Mouse (Mus musculus) B cell, adult 2 months (primary cell): ENCODE results near the gene Sap30l.
"Not testable (repeated sequence)": the region's sequence is repeated elsewhere in the genome, so short reads cannot be mapped to it uniquely, and the experiment has no call there.

Experiments used
- DNase-seq, 2 experiments: peaks; one replicate each; pipeline ENCODE4 v3.0.0; 2022

Gene Sap30l

DNA sequence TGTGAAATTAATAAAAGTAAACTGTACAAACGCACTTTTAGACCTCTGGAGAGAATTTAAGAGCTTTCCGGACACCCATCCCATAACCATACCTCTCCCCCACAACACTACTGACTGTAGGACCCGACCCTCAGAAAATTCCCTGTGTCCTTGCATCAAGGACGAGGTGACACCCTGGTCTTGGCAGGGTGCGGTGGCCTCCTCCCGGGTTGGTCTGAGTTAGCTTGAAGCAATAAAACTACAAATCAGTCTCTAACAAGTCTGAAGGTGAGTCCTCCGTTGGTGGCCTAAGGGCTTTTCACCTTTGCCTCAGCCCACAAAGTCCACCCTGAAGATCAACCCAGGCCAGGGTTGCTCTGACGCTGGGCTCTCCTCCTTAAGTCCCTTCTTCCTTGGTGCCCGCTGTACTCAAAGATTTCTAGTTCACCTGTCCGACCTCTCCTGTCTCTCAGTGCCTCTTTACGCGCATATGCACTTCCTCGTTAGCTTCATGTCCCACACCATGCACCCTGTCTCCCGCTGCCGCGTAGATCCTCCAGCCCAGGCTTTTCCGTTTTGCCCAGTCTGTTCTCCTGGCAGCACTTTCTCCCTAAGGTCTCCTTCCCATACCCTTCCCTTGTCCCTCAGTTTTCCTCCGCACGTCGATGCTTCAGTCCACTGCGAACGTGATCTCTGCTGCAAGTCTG lies 1.0 kb upstream of the Sap30l start:
- DNase-seq = peak; percentile 32 to 36

DNA sequence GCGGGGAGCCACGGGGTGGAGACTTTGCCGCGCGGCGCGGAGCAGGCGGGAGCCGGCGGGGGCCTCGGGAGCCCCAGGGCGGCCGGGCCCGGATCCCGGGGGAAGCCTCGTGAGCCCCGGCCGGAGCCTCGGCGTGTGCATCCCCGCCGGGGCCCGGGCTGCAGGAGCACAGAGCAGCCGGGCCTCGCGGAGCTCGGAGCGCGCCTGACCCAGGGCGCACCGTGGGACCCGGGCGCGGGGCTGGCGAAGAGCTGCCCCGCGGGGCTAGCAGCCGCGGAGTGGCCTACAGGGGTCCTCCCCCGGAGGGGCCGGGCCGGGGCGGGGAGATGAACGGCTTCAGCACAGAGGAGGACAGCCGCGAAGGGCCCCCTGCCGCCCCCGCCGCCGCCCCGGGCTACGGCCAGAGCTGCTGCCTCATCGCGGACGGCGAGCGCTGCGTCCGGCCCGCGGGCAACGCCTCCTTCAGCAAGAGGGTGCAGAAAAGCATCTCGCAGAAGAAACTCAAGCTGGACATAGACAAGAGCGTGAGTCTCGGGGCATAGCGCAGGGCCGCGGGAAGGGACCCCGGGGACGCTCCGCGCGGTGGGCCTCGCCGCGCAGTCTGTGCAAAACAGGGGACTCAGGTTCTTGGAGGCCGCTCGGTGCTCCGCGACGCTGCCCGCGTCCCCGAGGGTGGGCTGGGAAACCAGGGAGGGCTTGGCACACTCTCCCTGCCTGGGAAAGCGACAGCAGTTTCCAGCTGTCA lies 501 bp downstream of the Sap30l start:
- peak; percentile 48 to 55 for DNase-seq

DNA sequence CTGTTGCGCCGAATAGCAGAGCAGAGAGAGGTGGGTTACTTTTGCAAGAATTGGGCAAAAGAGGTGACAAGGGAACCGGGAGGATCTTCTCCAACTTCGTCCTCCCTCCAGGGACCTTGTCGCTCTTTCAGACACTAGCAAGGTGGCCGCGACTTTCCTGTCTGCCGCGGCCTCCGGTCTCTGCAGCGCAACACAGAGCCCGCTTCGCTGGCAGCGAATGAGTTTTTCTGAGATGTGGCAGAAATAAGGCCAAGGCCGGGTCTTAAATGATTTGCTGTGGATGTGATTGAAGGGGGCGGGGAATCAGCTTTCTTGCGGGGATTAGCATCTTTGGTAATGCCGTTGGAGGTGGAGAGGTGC lies 1.1 kb downstream of the Sap30l start:
- peak; percentile 16 to 23 for DNase-seq

DNA sequence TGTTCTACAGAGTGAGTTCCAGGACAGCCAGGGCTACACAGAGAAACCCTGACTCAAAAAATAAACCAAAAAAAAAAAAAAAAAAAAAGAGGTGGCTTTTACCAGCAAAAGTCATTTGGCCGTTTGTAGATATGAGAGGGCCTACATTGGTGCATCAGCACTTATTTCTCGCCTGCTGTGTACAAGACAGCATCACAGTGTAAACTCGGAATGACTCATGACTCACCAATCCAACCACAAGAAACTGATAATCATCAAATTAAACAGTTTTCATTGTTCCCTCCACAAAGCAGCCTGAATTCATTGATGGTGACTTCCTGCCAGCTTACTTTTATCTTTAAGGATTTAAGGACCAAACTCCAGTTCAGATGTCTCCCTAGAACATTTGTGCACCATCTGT lies 3.6 kb downstream of the Sap30l start:
- no peak for DNase-seq

DNA sequence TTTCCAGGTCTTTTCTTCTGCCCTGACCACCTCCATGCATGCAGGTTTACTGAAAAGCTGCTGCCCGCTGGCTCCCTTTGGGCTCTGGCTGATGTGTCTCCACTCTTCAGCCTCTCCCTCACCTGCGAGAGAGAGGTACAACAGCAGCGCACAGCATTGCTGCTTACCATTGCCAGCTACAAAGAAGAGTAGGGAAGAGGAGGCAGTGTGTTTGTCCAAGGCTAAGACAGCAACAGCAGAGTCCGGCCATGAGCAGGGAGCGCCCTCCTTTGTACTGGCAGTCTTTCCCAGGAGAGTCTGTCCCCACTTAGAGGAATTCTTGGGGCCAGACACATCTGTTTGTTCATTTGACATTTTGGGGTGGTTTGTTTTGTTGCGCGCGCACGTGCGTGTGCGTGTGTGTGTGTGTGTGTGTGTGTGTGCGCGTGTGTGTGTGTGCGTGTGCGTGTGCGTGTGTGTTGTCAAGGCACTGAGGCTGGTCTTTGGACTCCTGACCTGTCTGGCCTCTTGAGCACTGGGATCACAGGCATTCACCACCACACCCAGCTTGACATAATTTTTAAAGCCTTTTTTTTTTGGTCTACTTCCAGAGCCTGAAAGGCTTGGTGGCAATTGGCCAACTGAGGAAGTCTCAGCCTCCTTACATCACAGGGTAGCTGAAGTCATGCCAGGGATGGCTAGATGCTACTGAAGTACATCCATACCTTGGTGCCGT lies 7.7 kb downstream of the Sap30l start:
- no peak for DNase-seq

DNA sequence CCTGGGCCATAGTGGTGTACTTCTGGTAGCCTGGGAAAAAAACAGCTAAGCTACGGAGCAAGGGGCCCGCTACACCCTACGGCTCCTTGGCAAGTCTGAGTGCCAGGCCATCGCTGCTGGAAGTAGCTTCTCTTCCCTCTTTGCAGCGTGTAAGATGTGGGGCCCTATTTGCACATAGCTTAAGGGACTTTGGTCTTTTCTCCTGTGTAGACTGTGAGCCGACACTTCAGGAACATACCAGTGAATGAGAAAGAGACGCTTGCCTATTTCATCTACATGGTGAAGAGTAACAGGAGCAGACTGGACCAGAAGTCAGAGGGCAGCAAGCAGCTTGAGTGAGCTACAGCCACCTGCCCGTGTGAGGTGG lies 8.3 kb downstream of the Sap30l start:
- DNase-seq = no peak

DNA sequence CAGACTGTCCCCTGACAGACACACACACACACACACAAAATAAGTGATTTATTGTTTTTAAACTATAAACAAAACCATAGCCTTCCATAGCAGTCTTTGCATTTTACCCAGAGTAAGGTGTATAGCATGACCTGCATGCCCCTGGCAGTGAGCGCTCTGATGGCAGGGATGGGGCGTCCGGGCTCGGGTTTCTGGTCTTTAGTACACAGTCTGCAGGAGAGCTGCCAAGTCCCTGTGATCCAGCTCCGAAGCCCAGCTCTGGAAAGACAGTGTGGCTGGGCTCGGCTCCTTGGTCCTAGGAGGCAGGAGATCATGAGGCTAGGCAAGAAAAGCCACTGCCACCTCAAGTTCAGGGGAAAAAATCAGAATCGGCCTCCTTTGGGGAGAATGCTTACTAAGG lies 9.6 kb downstream of the Sap30l start:
- no peak for DNase-seq

DNA sequence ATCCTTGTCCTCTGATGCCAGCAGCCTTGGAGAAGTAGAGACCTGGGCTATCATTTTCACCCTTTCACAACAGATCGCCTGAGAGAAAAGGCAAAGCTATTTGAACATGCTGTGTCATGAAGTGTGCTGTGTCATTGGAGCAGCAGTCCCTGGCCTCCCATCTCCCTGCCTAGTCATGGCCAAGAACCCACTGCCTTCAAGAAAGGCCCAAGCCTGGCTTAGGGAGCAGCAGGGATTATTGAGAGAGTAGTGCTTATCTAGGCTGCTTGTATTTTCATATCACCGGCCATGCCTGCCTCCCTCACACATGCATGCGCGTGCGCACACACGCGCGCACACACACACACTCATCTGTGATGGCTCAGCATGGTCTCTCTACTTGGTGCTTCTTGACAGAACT lies 10.8 kb downstream of the Sap30l start:
- DNase-seq = no peak

DNA sequence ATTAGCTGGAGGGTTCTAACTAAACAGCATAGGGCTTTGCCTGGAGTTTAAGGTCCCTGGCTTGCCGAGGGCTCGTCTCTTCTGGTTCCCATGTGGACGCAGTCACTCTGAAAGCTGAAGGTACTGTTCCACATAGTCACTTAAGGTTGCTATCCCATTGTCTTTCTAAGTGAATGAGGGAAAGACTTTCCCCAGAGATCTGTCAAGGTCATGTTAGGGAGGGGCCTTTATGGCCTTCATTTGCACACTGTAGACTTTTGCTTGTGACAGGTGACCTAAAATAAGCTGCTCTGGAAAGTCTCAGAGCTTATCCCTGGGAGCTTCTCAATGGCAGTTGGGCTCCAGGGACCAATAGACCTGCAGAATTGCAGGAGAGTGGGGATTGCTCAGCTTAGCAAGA lies 12.2 kb downstream of the Sap30l start:
- no peak for DNase-seq

DNA sequence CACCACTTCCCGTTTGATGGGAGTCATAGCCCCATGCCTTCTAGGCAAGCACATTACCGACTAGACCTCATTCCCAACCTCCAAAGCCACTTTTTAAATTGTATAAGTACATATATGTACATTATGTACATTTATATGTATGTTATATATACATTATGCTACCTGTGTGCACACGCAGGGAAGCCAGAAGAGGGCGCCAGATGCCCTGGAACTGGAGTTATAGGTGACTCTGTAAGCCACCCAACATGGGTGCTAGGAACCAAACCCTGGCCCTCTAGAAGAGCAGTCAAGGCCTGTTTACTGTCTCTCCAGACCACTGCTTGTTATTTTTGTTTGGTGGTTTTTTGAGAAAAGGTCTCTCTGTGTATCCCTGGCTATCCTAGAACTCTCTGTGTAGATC lies 16.8 kb downstream of the Sap30l start:
- DNase-seq = no peak

DNA sequence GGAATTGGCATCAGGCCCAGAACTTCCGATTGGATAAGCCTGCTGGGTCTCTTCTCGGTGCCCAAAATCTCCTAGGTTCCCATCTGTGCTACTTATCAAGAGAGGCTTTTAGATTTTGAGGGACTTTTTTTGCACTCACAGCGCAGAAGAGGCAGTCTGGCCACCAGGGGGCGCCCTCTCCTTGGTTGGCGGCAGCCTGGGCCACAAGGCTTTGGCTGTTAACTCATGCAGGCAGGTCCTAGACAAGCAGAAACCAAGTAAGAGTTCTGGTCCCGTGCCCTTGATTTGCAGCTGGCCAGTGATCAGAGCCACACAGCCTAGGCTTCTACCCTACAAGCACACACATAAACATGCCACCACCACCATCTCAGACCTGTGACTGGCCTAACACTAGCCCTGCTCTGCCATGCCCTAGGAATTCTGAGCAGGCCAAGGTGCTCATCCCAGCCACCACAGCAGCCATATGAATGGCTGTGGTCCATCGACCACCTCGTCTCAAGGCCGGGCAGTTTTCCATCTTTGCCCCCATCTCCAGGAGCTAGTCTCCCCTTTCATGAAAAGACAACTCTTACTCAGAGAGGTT lies 18.7 kb downstream of the Sap30l start:
- DNase-seq = peak; percentile 93

DNA sequence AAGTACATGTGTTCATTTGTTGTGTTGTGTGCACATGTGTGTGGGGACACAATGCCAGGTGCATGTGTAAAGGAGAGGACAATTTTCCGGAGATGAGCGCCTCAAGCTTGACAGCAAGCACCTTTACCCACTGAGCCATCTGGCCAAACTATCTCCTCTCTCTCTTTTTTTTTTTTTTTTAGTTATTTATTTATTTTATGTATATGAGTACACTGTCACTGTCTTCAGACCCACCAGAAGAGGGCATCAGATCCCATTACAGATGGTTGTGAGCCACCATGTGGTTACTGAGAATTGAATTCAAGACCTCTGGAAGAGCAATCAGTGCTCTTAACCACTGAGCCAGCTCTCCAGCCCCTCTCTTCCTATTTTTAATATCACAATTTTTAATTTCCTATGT lies 21.7 kb downstream of the Sap30l start:
- DNase-seq = not testable (repeated sequence)

DNA sequence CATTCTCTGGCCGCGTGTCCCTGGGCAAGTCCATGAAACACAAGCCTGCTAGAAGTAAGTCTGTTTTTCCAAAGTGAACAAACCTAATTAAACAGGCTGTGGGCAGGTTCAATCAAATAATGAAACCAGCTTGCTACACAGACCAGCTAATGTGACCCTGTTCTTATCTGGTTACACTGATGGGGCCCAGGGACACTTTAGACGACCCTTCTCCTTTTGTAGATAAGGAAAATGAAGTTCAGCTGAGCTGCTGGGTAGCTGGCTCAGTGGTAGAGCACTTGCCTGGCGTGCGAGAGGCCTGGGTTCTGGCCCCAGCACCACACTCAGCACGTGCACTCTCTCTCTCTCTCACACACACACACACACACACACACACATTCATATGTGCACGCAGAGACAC lies 22.3 kb downstream of the Sap30l start:
- DNase-seq = no peak

DNA sequence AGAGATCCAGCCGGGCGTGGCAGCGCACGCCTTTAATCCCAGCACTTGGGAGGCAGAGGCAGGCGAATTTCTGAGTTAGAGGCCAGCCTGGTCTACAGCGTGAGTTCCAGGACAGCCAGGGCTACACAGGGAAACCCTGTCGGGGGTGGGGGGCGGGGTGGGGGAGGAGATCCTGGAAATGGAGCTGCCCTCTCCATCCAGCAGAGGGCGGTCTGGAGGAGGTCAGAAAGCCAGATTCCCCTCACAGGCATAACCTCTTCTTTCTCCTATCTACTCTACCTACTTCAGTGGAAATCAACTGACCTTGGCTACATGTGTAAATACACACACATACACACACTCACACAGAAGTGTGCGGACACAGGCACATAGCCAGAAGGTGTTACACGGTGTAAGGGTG lies 23.8 kb downstream of the Sap30l start:
- DNase-seq = peak; percentile 28 to 39

DNA sequence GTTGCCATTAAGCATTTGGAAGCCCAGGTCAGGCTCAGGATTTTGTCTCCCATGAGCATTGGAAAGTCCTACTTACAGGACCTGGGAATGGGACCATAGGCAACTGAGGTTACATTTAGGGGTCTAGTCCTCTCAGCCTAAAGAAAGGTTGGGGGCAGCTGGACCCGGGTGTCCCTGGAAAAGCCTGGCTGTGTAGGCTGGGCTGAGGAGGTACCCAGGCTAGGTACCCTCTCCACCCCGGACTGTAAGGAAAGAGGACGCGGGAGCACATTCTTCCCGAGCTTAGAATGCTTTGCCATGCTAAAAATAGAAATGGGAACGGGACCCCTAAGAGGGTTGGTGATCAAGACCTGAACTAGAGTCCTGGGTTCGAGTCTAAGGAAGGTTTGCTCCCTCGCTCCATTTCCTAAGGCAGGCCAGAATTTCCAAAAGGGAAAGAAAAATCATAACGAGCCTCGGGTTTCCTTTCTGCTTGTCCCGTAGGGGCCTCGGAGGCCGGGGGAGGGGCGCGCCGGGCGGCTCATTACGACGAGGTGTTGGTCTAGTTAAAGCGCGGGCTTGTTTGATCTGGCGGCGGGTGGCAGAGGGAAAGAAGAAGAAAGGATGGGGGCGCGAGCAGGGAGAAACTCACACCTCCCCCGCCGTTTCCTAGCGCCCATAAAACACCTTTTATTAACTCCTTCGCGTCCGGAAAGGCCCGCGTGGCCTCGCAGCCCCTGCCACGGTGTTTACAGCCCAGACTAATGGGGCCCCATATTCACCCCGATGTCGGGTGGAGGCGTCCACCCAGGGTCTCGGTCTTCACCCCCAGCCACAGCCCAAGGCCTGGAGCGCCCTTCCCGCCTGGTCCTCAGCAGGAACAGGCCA lies 25.8 kb downstream of the Sap30l start:
- peak; percentile 32 to 33 for DNase-seq

DNA sequence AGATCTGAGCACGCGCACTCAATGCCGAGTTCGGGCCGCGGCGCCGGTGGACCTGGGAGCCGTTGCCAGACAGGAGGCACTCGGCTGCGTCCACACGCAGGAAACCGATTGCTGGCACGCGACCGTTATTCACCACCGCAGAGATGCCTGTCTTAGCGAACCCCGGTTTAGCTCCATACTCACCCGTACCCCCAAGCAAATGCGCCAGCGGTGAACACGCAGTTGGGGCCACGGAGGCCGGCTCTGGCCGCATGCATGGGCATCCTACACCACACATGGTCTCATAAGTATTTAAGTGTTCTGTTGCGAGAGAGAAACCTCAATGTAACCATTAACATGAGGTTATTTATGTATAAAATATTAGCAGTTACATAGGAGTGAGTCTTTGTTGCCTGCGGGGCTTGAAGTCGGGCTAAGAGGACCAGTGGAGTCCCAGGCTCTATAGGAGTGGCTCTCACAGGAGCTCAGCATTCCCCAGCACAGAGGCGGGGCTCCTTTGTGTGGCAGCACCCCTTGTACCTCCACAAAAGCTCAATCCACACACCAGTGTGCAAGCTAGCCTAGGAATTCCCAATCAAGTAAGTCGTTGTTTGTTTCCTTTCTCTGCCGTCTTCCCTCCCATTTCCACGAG lies 26.6 kb downstream of the Sap30l start:
- peak; percentile 48 to 51 for DNase-seq

DNA sequence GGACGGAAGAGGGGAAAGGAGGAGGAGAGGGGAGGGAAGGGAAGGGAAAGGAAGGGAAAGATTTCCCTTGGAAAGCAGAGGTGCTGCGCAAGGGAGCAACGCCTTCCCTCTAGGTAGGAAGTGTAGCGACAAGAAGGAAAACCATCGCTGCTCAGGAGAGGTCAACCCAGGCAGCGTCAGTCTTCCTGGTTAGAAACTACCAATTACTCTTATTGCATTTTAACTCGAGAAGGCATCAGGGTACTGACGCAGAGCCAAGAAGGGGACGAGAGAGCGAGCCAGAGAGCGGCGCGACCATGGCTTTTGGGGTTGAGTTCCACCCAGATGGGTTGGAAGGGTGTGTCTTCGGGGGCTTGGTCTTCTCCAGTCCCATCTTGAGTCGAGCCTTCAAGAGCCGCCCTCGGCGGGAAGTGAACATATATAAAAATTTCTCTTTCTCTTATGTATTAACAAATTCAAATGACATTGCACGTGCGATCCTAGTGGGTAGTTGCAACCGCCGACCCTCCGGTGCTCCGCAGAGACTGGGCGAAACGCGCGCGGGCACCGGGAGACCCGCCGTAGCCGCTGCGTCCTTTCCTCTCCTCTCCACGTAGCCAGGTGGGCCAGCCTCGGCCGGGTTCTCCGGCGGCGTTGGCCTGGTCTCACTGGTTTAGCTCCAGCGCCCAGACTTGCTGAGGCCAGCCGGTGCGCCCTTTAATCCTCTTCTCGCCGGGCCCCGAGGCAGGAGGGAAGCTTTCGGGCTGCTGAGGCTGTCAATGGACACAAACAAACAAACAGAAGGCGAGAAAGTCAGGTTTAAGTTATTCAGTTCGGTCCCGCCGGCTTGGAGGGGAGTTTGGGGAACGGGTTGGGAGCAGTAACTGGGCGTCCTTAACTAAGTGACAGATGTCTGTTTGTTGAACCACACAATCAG lies 27.8 kb downstream of the Sap30l start:
- DNase-seq = peak in 1 of 2 experiments; percentile 21

DNA sequence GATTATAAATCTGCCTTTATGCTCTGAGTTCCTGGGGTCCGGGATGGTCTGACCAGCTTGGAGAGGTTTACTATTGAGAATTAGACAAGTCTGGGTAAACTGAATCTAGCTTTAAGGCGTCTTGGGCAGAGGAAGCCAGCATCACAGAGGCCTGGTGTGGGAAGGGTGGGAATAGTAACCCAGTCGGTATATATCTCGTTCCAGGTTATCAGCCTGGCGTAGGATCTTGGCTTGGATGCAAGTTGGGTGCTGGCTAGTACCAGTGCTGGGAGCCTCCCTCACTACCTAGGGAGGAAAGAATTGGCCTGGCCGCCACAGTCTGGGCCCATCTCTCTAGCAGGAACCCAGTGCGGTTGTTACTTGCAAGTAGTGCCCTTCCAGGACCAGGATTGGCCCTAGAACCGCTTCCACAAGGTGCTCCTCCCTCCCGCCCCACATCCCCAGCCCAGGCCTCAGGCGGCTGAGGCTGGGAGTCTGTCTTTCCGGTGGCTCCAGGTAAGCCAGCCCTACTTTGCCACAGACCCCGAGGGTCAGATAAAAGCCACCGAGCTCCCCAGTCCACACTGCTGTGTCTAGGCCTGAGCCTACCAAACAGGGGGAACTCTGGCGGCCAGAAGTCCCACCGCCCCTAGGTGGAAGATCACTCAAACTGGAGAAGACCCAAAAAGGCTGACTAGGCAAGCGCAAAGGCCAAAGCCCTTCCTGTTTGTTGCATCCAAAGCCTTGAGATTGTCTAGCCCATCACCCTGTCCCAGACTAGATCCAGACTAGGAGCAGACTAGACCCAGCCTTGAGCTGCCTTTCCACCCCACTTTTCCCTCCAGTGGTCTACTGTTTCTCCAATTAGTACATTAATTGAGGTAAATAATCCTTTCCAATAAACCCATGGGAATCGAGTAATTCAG lies 28.7 kb downstream of the Sap30l start:
- no peak for DNase-seq

DNA sequence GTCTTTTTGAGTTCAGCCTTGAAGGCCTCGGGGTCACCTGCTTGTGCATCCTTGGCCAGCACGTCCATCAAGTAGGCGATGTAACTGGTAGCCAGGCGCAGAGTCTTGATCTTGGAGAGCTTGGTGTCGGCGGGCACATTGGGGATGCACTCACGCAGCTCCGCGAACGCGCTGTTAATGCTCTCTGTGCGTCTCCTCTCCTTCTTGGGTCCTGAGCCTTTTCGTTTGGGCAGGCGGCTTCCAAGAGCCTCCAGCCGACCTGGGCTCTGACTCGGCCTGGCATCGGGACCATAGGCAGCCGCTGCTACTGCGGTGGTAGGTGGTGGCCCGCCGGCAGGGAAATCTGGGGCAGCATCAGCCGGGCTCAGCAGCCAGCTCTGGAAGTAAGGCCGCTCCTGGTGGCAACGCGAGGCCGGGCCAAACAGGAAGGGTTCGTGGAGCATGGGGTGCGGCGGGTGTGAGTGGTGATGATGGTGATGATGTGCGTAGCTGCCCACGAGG lies 29.9 kb downstream of the Sap30l start:
- no peak for DNase-seq

DNA sequence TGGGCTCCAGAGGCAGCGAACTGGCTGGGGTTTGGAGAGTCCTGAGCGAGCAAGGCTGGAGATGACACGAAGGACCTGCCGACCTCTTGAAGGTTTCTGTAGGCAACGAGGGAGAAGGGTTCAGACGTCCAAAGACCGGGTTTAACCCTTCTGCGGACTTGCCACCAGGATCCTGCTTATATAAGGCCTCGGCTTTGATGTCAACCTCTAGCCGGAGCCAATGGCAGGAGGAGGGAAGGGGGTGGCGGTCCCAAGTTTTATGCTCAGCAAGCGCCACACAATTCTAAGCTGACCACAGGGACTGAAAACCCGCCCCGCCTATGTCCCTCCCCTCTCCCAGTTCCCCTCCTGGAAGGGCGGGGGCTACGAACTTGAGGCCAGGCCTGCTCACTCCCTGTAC lies 30.4 kb downstream of the Sap30l start:
- no peak for DNase-seq
